Mouse (Mus musculus): Measurements from ENCODE around the gene Tiam1. TPM values are rescaled to one million over a fixed set of nuclear protein-coding genes. Genes with fewer than 3 reads are reported as not detected.

The Tiam1 gene
- polyA plus RNA-seq, 1 experiment from 2014 or later, result 59.7 TPM

- no peak for ATAC-seq (ENCODE audit: insufficient number of reproducible peaks, insufficient read depth, low FRiP score, low TSS enrichment, low read depth)
- Histone ChIP-seq H3K9ac (replicated peaks) (no peak overlapping the region), H3K4me3 (replicated peaks) (no peak overlapping the region), H3K27me3 (no peaks in the 10 kb centered on the region), H3K27ac (no peak overlapping the region), H3K36me3 (no peaks in the 10 kb centered on the region; the same call in 1 of the 2 replicates), H3K4me2 (no peak overlapping the region), H3K9me3 (0 out of 2 replicates have a peak, but pooled peaks cover 4% of the 10 kb centered on the region), H3K4me1 (replicated peaks) (peaks cover 28% of the 10 kb centered on the region)
- WGBS, result 76% methylated on average over 6 of the region's 6 CpGs
These were observed 207.0 kb downstream of the Tiam1 start for GRCm38 (mm10) chr16:89936571-89936970.

- Histone ChIP-seq H3K36me3 (no peaks in the 10 kb centered on the region), H3K27ac (no peak overlapping the region), H3K27me3 (no peaks in the 10 kb centered on the region), H3K9ac (replicated peaks) (no peak overlapping the region), H3K4me1 (replicated peaks) (peaks cover 28% of the 10 kb centered on the region), H3K9me3 (no peaks in the 10 kb centered on the region), H3K4me3 (replicated peaks) (no peak overlapping the region), H3K4me2 (no peak overlapping the region)
- WGBS, result 85% methylated on average over 12 of the region's 12 CpGs
- no peak for ATAC-seq (ENCODE audit: insufficient number of reproducible peaks, insufficient read depth, low FRiP score, low TSS enrichment, low read depth)
These were observed 208.2 kb downstream of the Tiam1 start for GRCm38 (mm10) chr16:89935398-89935797.

- ATAC-seq (ENCODE audit: insufficient number of reproducible peaks, insufficient read depth, low FRiP score, low TSS enrichment, low read depth), result no peak
- no peak overlapping the region for H3K9ac ChIP-seq (replicated peaks)
- peaks cover 28% of the 10 kb centered on the region for H3K4me1 ChIP-seq (replicated peaks)
- H3K4me3 ChIP-seq (replicated peaks), result no peak overlapping the region
- no peak overlapping the region for H3K4me2 ChIP-seq
- 73% methylated on average over 10 of the region's 10 CpGs for WGBS
- H3K36me3 ChIP-seq, result no peaks in the 10 kb centered on the region
- no peaks in the 10 kb centered on the region for H3K9me3 ChIP-seq
- no peak overlapping the region for H3K27ac ChIP-seq
- no peaks in the 10 kb centered on the region for H3K27me3 ChIP-seq
These were observed 209.0 kb downstream of the Tiam1 start for GRCm38 (mm10) chr16:89934616-89935015.

- no peaks in the 10 kb centered on the region for H3K9me3 ChIP-seq
- no peak overlapping the region for H3K27ac ChIP-seq
- no peak overlapping the region for H3K4me3 ChIP-seq (replicated peaks)
- H3K9ac ChIP-seq (replicated peaks), result no peak overlapping the region
- WGBS, result 55% methylated on average over 7 of the region's 7 CpGs
- H3K27me3 ChIP-seq, result no peaks in the 10 kb centered on the region
- ATAC-seq (ENCODE audit: insufficient number of reproducible peaks, insufficient read depth, low FRiP score, low TSS enrichment, low read depth), result no peak
- peaks cover 23% of the 10 kb centered on the region for H3K4me1 ChIP-seq (replicated peaks)
- H3K36me3 ChIP-seq, result no peaks in the 10 kb centered on the region
- H3K4me2 ChIP-seq, result no peak overlapping the region
These were observed 209.6 kb downstream of the Tiam1 start for GRCm38 (mm10) chr16:89933976-89934375.

- H3K27me3 ChIP-seq, result no peaks in the 10 kb centered on the region
- WGBS, result 81% methylated on average over 7 of the region's 7 CpGs
- no peaks in the 10 kb centered on the region for H3K36me3 ChIP-seq
- no peak overlapping the region for H3K9ac ChIP-seq (replicated peaks)
- no peaks in the 10 kb centered on the region for H3K9me3 ChIP-seq
- H3K4me3 ChIP-seq (replicated peaks), result no peak overlapping the region
- peaks cover 9% of the 10 kb centered on the region for H3K4me1 ChIP-seq (replicated peaks)
- no peak overlapping the region for H3K27ac ChIP-seq
- no peak for ATAC-seq (ENCODE audit: insufficient number of reproducible peaks, insufficient read depth, low FRiP score, low TSS enrichment, low read depth)
- H3K4me2 ChIP-seq, result no peak overlapping the region
These were observed 215.0 kb downstream of the Tiam1 start for GRCm38 (mm10) chr16:89928611-89929010.

GRCm38 (mm10) chr16:89924249-89924890 is 219.2 kb downstream of the Tiam1 start:
- Histone ChIP-seq H3K9ac (replicated peaks) (no peak overlapping the region), H3K9me3 (no peaks in the 10 kb centered on the region), H3K4me1 (replicated peaks) (peaks cover 10% of the 10 kb centered on the region; the same call in 1 of the 2 replicates), H3K4me3 (replicated peaks) (no peak overlapping the region), H3K36me3 (no peaks in the 10 kb centered on the region), H3K27me3 (no peaks in the 10 kb centered on the region), H3K4me2 (no peak overlapping the region), H3K27ac (no peak overlapping the region)
- ATAC-seq (ENCODE audit: insufficient number of reproducible peaks, insufficient read depth, low FRiP score, low TSS enrichment, low read depth), result no peak
- WGBS, result 80% methylated on average over 14 of the region's 14 CpGs

- H3K9me3 ChIP-seq, result no peaks in the 10 kb centered on the region
- no peak overlapping the region for H3K4me2 ChIP-seq
- ATAC-seq (ENCODE audit: insufficient number of reproducible peaks, insufficient read depth, low FRiP score, low TSS enrichment, low read depth), result no peak
- H3K4me3 ChIP-seq (replicated peaks), result no peak overlapping the region
- no peak overlapping the region for H3K9ac ChIP-seq (replicated peaks)
- peaks cover 20% of the 10 kb centered on the region for H3K4me1 ChIP-seq (replicated peaks)
- H3K36me3 ChIP-seq, result no peaks in the 10 kb centered on the region
- H3K27me3 ChIP-seq, result no peaks in the 10 kb centered on the region
- 86% methylated on average over 8 of the region's 8 CpGs for WGBS
- H3K27ac ChIP-seq, result no peak overlapping the region
These were observed 220.3 kb downstream of the Tiam1 start for GRCm38 (mm10) chr16:89923311-89923710.

GRCm38 (mm10) chr16:89922458-89922857 is 221.1 kb downstream of the Tiam1 start:
- H3K4me1 ChIP-seq (replicated peaks), result peaks cover 29% of the 10 kb centered on the region
- WGBS, result 89% methylated on average over 8 of the region's 8 CpGs
- no peak overlapping the region for H3K27ac ChIP-seq
- no peak overlapping the region for H3K4me2 ChIP-seq
- no peak overlapping the region for H3K9ac ChIP-seq (replicated peaks)
- no peak overlapping the region for H3K4me3 ChIP-seq (replicated peaks)
- H3K27me3 ChIP-seq, result no peaks in the 10 kb centered on the region
- H3K36me3 ChIP-seq, result no peaks in the 10 kb centered on the region
- no peak for ATAC-seq (ENCODE audit: insufficient number of reproducible peaks, insufficient read depth, low FRiP score, low TSS enrichment, low read depth)
- no peaks in the 10 kb centered on the region for H3K9me3 ChIP-seq

- Histone ChIP-seq H3K4me1 (replicated peaks) (peaks cover 35% of the 10 kb centered on the region), H3K4me2 (no peak overlapping the region), H3K9ac (replicated peaks) (no peak overlapping the region), H3K36me3 (no peaks in the 10 kb centered on the region), H3K9me3 (no peaks in the 10 kb centered on the region), H3K27me3 (no peaks in the 10 kb centered on the region), H3K27ac (no peak overlapping the region), H3K4me3 (replicated peaks) (no peak overlapping the region)
- WGBS, result 89% methylated on average over 14 of the region's 14 CpGs
- ATAC-seq (ENCODE audit: insufficient number of reproducible peaks, insufficient read depth, low FRiP score, low TSS enrichment, low read depth), result no peak
These were observed 222.2 kb downstream of the Tiam1 start for GRCm38 (mm10) chr16:89921370-89921769.

- Histone ChIP-seq H3K4me3 (replicated peaks) (no peak overlapping the region), H3K9me3 (no peaks in the 10 kb centered on the region), H3K4me2 (no peak overlapping the region), H3K27ac (no peak overlapping the region), H3K9ac (replicated peaks) (no peak overlapping the region), H3K36me3 (no peaks in the 10 kb centered on the region), H3K4me1 (replicated peaks) (peaks cover 35% of the 10 kb centered on the region), H3K27me3 (no peaks in the 10 kb centered on the region)
- 73% methylated on average over 8 of the region's 8 CpGs for WGBS
- ATAC-seq (ENCODE audit: insufficient number of reproducible peaks, insufficient read depth, low FRiP score, low TSS enrichment, low read depth), result no peak
These were observed 223.2 kb downstream of the Tiam1 start for GRCm38 (mm10) chr16:89920417-89920816.

GRCm38 (mm10) chr16:89917404-89917803 is 226.2 kb downstream of the Tiam1 start:
- H3K36me3 ChIP-seq, result no peaks in the 10 kb centered on the region
- H3K27me3 ChIP-seq, result no peaks in the 10 kb centered on the region
- H3K4me2 ChIP-seq, result no peak overlapping the region
- peaks cover 33% of the 10 kb centered on the region for H3K4me1 ChIP-seq (replicated peaks)
- ATAC-seq (ENCODE audit: insufficient number of reproducible peaks, insufficient read depth, low FRiP score, low TSS enrichment, low read depth), result no peak
- no peak overlapping the region for H3K9ac ChIP-seq (replicated peaks)
- H3K9me3 ChIP-seq, result no peaks in the 10 kb centered on the region
- H3K4me3 ChIP-seq (replicated peaks), result no peak overlapping the region
- H3K27ac ChIP-seq, result no peak overlapping the region
- 73% methylated on average over 15 of the region's 15 CpGs for WGBS

GRCm38 (mm10) chr16:89914946-89915345 is 228.6 kb downstream of the Tiam1 start:
- no peak overlapping the region for H3K27ac ChIP-seq
- no peak overlapping the region for H3K4me3 ChIP-seq (replicated peaks)
- no peak overlapping the region for H3K9ac ChIP-seq (replicated peaks)
- no peak overlapping the region for H3K4me2 ChIP-seq
- peaks cover 48% of the 10 kb centered on the region for H3K4me1 ChIP-seq (replicated peaks)
- WGBS, result 94% methylated on average over 4 of the region's 4 CpGs
- H3K36me3 ChIP-seq, result no peaks in the 10 kb centered on the region
- no peaks in the 10 kb centered on the region for H3K9me3 ChIP-seq
- no peak for ATAC-seq (ENCODE audit: insufficient number of reproducible peaks, insufficient read depth, low FRiP score, low TSS enrichment, low read depth)
- H3K27me3 ChIP-seq, result no peaks in the 10 kb centered on the region
